Mouse (Mus musculus): Measurements from ENCODE around the gene Cryzl2. TPM values are rescaled to one million over a fixed set of nuclear protein-coding genes. Genes with fewer than 3 reads are reported as not detected.

Cryzl2 gene
- 11.4 and 12.9 TPM in 2 replicates for total RNA-seq (2014; rRNA removed)
- 10.6 and 11.6 TPM in 2 replicates for polyA plus RNA-seq (2015; fragmentation: Nextera tagmentation; extraction: Ambion mirVana)

- 5% methylated on average over 26 of the region's 29 CpGs for WGBS
- Histone ChIP-seq H3K27ac (no peak within 1 kb of the TSS), H3K4me1 (ENCODE audit: insufficient read depth, low read length) (no peaks in the 10 kb centered on the region), H3K4me2 (ENCODE audit: low read depth, low read length) (peak within 1 kb of the TSS; percentile 54), H3K4me3 (ENCODE audit: low read length) (peak within 1 kb of the TSS; percentile 19), H3K9ac (replicated peaks; ENCODE audit: low read length) (0 out of 2 replicates have a peak within 1 kb of the TSS, but pooled peaks have one; percentile 2), H3K27me3 (ENCODE audit: insufficient read depth, low read length) (no peaks in the 10 kb centered on the region), H3K36me3 (ENCODE audit: insufficient read depth, low read length) (no peaks in the 10 kb centered on the region), H3K9me3 (ENCODE audit: low read length) (no peaks in the 10 kb centered on the region)
- TF ChIP-seq CTCF (IDR thresholded peaks at IDR 0.05; ENCODE audit: low read depth), result peak; percentile 76
- peak; percentile 88 for ATAC-seq
- DNase-seq (ENCODE audit: low spot score), result peak; percentile 68
Measured at GRCm38 (mm10) chr1:157458421-157459208, at the start of gene Cryzl2. TSS of gene Cryzl2 (plus strand) at chr1:157458577.

GRCm38 (mm10) chr1:157409648-157410047 is 48.7 kb upstream of the Cryzl2 start:
- H3K4me3 ChIP-seq (ENCODE audit: low read length), result no peak overlapping the region
- 87% methylated on average over 2 of the region's 2 CpGs for WGBS
- ATAC-seq, result no peak

GRCm38 (mm10) chr1:157410937-157411336 is 47.4 kb upstream of the Cryzl2 start:
- TF ChIP-seq CTCF (IDR thresholded peaks at IDR 0.05; ENCODE audit: low read depth), result no peak
- Histone ChIP-seq H3K27ac (peak overlapping the region; percentile 95; the same call in 1 of the 2 replicates), H3K9me3 (ENCODE audit: low read length) (no peaks in the 10 kb centered on the region), H3K4me3 (ENCODE audit: low read length) (peak overlapping the region; percentile 83), H3K4me2 (ENCODE audit: low read depth, low read length) (peak overlapping the region; percentile 83), H3K9ac (replicated peaks; ENCODE audit: low read length) (peak overlapping the region; percentile 75), H3K36me3 (ENCODE audit: insufficient read depth, low read length) (no peaks in the 10 kb centered on the region), H3K4me1 (ENCODE audit: insufficient read depth, low read length) (peaks cover 4% of the 10 kb centered on the region; the same call in 1 of the 2 replicates), H3K27me3 (ENCODE audit: insufficient read depth, low read length) (no peaks in the 10 kb centered on the region)
- no peak for ATAC-seq
- WGBS, result 6% methylated on average over 8 of the region's 8 CpGs
- no peak for DNase-seq (ENCODE audit: low spot score)

More at GRCm38 (mm10) chr1:157409648-157410047, 48.7 kb upstream of the Cryzl2 start:
- TF ChIP-seq CTCF (IDR thresholded peaks at IDR 0.05; ENCODE audit: low read depth), result no peak
- peaks cover 4% of the 10 kb centered on the region; the same call in 1 of the 2 replicates for H3K4me1 ChIP-seq (ENCODE audit: insufficient read depth, low read length)
- no peaks in the 10 kb centered on the region for H3K27me3 ChIP-seq (ENCODE audit: insufficient read depth, low read length)
- no peak overlapping the region for H3K9ac ChIP-seq (replicated peaks; ENCODE audit: low read length)
- H3K27ac ChIP-seq, result no peak overlapping the region
- no peaks in the 10 kb centered on the region for H3K9me3 ChIP-seq (ENCODE audit: low read length)
- DNase-seq (ENCODE audit: low spot score), result no peak
- no peaks in the 10 kb centered on the region for H3K36me3 ChIP-seq (ENCODE audit: insufficient read depth, low read length)
- H3K4me2 ChIP-seq (ENCODE audit: low read depth, low read length), result no peak overlapping the region

- Histone ChIP-seq H3K4me2 (ENCODE audit: low read depth, low read length) (peak overlapping the region; percentile 83), H3K9ac (replicated peaks; ENCODE audit: low read length) (peak overlapping the region; percentile 75), H3K27ac (peak overlapping the region; percentile 95), H3K36me3 (ENCODE audit: insufficient read depth, low read length) (no peaks in the 10 kb centered on the region), H3K9me3 (ENCODE audit: low read length) (no peaks in the 10 kb centered on the region), H3K27me3 (ENCODE audit: insufficient read depth, low read length) (no peaks in the 10 kb centered on the region), H3K4me3 (ENCODE audit: low read length) (peak overlapping the region; percentile 83), H3K4me1 (ENCODE audit: insufficient read depth, low read length) (peaks cover 4% of the 10 kb centered on the region; the same call in 1 of the 2 replicates)
- ATAC-seq (no peak), DNase-seq (ENCODE audit: low spot score) (no peak)
- WGBS, result 0% methylated on average over 4 of the region's 4 CpGs
- no peak for TF ChIP-seq CTCF (IDR thresholded peaks at IDR 0.05; ENCODE audit: low read depth)
Measured at GRCm38 (mm10) chr1:157411341-157411710, 47.1 kb upstream of the Cryzl2 start.

GRCm38 (mm10) chr1:157411711-157412380 is 46.5 kb upstream of the Cryzl2 start:
- WGBS, result 1% methylated on average over 69 of the region's 85 CpGs
- Histone ChIP-seq H3K27me3 (ENCODE audit: insufficient read depth, low read length) (no peaks in the 10 kb centered on the region), H3K27ac (peak overlapping the region; percentile 95), H3K9ac (replicated peaks; ENCODE audit: low read length) (peak overlapping the region; percentile 75), H3K4me3 (ENCODE audit: low read length) (peak overlapping the region; percentile 83), H3K4me1 (ENCODE audit: insufficient read depth, low read length) (peaks cover 4% of the 10 kb centered on the region; the same call in 1 of the 2 replicates), H3K36me3 (ENCODE audit: insufficient read depth, low read length) (no peaks in the 10 kb centered on the region), H3K9me3 (ENCODE audit: low read length) (no peaks in the 10 kb centered on the region), H3K4me2 (ENCODE audit: low read depth, low read length) (peak overlapping the region; percentile 83)
- DNase-seq (ENCODE audit: low spot score) (peak; percentile 70), ATAC-seq (peak; percentile 87)
- TF ChIP-seq CTCF (IDR thresholded peaks at IDR 0.05; ENCODE audit: low read depth), result peak; percentile 42

GRCm38 (mm10) chr1:157412454-157413369 is 45.7 kb upstream of the Cryzl2 start, which contains the start of gene Rasal2:
TSS of gene Rasal2 (minus strand) at chr1:157412595.
- peak within 1 kb of the TSS; percentile 83 for H3K4me2 ChIP-seq (ENCODE audit: low read depth, low read length)
- H3K9ac ChIP-seq (replicated peaks; ENCODE audit: low read length), result peak within 1 kb of the TSS; percentile 75
- TF ChIP-seq CTCF (IDR thresholded peaks at IDR 0.05; ENCODE audit: low read depth), result no peak
- peak within 1 kb of the TSS; percentile 95 for H3K27ac ChIP-seq
- H3K9me3 ChIP-seq (ENCODE audit: low read length), result no peaks in the 10 kb centered on the region
- no peaks in the 10 kb centered on the region for H3K27me3 ChIP-seq (ENCODE audit: insufficient read depth, low read length)
- peak within 1 kb of the TSS; percentile 83 for H3K4me3 ChIP-seq (ENCODE audit: low read length)
- DNase-seq (ENCODE audit: low spot score) (peak; percentile 99), ATAC-seq (peak; percentile 98)
- H3K36me3 ChIP-seq (ENCODE audit: insufficient read depth, low read length), result no peaks in the 10 kb centered on the region
- peaks cover 4% of the 10 kb centered on the region; the same call in 1 of the 2 replicates for H3K4me1 ChIP-seq (ENCODE audit: insufficient read depth, low read length)
- WGBS, result under 1% methylated on average over 62 of the region's 62 CpGs
